Mouse (Mus musculus) ES-E14 (cell line): Measurements from ENCODE around the gene Mgea5.

ENCODE experiments used
- MAFK ChIP-seq: IDR thresholded peaks from 2 replicates; pipeline ENCODE4 v1.6.1; 2014; ENCODE audit warnings: mild to moderate bottlenecking, low read depth, low read length, inconsistent platforms; ENCODE audit not compliant: insufficient read depth
- ZC3H11A ChIP-seq: IDR thresholded peaks from 2 replicates; pipeline ENCODE4 v1.6.1; 2012; ENCODE audit warnings: low read depth, mild to moderate bottlenecking, inconsistent platforms, low read length, borderline replicate concordance
- ZNF384 ChIP-seq: IDR thresholded peaks from 2 replicates; pipeline ENCODE4 v1.6.1; 2012; ENCODE audit warnings: low read depth, low read length, inconsistent platforms

DNA sequence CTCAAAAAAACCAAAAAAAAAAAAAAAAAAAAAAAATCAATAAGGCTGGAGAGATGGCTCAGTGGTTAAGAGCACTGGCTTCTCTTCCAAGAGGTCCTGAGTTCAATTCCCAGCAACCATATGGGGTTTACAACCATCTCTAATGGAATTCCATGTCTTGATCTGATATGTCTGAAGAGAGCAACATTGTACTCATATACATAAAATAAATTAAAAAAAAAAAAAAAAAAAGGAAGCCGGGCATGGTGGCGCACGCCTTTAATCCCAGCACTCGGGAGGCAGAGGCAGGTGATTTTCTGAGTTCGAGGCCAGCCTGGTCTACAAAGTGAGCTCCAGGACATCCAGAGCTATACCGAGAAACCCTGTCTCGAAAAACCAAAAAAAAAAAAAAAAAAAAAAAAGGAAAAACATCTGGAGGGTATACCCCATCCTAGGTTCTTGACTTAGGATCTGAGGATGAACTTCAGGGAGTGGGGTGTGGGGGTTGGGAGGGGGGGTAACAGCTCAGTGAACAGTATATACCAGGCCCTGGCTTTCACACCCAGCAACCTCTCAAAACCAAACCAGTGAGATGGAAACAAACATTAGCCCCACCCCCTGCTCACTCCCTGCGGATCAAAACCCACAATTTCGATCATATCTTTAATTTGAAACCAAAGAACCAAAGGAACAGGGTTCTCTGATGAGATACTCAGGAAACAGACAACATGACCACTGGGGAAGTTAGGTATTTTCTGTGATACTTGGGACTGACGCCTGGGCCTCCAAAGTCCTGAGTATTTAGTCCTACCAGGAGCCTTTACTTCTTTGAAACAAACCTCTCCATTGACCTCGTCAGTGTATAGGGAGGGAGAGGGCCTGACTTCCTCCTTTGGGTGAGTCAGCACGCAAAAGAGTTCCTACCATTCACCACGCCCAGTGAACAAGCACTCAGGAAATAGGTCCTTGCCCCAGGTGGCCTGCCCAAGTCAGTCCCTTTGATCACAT is 6.5 kb upstream of the Mgea5 start:
- TF ChIP-seq MAFK (0 out of 2 replicates have a peak, but pooled peaks have one; percentile 51), ZC3H11A (no peak), ZNF384 (no peak)
